Mouse (Mus musculus): ENCODE results near the gene Itgb3. TPM values are rescaled to one million over a fixed set of nuclear protein-coding genes. Genes with fewer than 3 reads are reported as not detected.
A peak's percentile ranks its signal among the peaks of the same experiment; 100 is the strongest.

Itgb3 gene
- total RNA-seq, 1 experiment from 2014 or later: 6.1 TPM

- no peak for DNase-seq
Observed at GRCm38 (mm10) chr11:104661531-104662205, 53.9 kb downstream of the Itgb3 start.

- no peak for DNase-seq
Observed at GRCm38 (mm10) chr11:104662573-104662972, 54.8 kb downstream of the Itgb3 start.

GRCm38 (mm10) chr11:104663241-104663877, 55.6 kb downstream of the Itgb3 start:
- DNase-seq: no peak

- no peak for DNase-seq
Observed at GRCm38 (mm10) chr11:104663878-104664261, 56.1 kb downstream of the Itgb3 start.

GRCm38 (mm10) chr11:104664441-104664840, 56.6 kb downstream of the Itgb3 start:
- no peak for DNase-seq

- no peak for DNase-seq
Observed at GRCm38 (mm10) chr11:104667399-104667798, 59.6 kb downstream of the Itgb3 start.

- DNase-seq: no peak
Observed at GRCm38 (mm10) chr11:104673412-104673811, 65.6 kb downstream of the Itgb3 start.

- no peak for DNase-seq
Observed at GRCm38 (mm10) chr11:104674768-104675167, 67.0 kb downstream of the Itgb3 start.

- peak; percentile 15 for DNase-seq
Observed at GRCm38 (mm10) chr11:104685548-104685947, 77.7 kb downstream of the Itgb3 start, which contains the start of gene Gm11639. Gene Gm11639 (plus strand): TSS chr11:104685707.

GRCm38 (mm10) chr11:104693235-104693634, 85.4 kb downstream of the Itgb3 start:
- no peak for DNase-seq

- no peak for DNase-seq
Observed at GRCm38 (mm10) chr11:104704097-104704496, 96.3 kb downstream of the Itgb3 start.

- no peak for DNase-seq
Observed at GRCm38 (mm10) chr11:104707084-104707483, 99.3 kb downstream of the Itgb3 start.

Other genes with a start within 250 kb of the Itgb3 start
- 56.5 and 62.6 TPM in 2 replicates for gene Kansl1, start 139.1 kb upstream of the Itgb3 start, total RNA-seq (2021)
- gene Cdc27, start 57.4 kb upstream of the Itgb3 start, total RNA-seq (2021): 54.9 and 68.9 TPM in 2 replicates
- gene Myl4, start 57.3 kb upstream of the Itgb3 start, total RNA-seq (2021): 2.9 and 3.4 TPM in 2 replicates
- 0.06 TPM in 1 of 2 replicates, not detected in the other for gene Gm11639, start 77.7 kb downstream of the Itgb3 start, total RNA-seq (2021)